Mouse (Mus musculus): Measurements from ENCODE around the gene Mcoln1.

The Mcoln1 gene

DNA sequence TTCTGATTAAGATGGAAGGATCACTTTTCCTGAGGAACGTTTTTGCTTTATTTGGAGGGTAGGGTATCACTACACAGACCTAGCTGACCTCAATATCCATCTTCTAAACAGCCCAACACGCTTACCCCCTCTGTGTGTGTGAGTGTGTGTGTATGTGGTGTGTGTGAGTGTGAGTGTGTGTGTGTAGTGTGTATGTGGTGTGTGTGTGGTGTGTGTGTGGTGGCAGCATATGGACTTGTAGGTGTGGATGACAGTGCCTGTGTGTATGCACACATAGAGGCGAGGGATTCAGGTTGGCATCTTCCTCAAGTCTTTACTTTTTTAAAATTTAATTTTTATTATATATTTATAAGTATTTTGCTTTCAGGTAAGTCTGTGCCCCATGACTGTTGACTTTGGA, 1.7 kb upstream of the Mcoln1 start:
- DNase-seq (ENCODE audit: low spot score): no peak

DNA sequence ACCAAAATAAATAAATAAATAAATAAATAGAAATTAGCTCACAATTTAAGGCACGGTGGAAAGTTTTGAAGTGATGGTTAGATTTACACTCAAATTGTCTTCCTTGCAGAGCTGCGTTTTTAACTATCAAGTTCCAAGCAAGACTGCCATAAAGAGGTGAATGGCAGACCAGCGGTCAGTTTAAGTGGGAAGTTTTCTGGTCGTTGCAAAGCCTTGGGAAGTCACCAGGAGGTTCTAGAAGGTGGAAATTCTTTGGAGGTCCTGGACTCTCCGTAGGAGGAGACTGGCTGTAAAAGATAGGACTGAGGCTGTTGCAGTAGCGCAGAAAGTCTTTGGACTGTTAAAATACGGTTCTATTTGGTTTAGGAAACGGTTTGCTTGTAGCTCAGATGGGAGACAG, 506 bp upstream of the Mcoln1 start:
- DNase-seq (ENCODE audit: low spot score): no peak

- DNase-seq (ENCODE audit: low spot score): no peak
These were observed 2.0 kb downstream of the Mcoln1 start for GRCm38 (mm10) chr8:3502217-3502616.

DNA sequence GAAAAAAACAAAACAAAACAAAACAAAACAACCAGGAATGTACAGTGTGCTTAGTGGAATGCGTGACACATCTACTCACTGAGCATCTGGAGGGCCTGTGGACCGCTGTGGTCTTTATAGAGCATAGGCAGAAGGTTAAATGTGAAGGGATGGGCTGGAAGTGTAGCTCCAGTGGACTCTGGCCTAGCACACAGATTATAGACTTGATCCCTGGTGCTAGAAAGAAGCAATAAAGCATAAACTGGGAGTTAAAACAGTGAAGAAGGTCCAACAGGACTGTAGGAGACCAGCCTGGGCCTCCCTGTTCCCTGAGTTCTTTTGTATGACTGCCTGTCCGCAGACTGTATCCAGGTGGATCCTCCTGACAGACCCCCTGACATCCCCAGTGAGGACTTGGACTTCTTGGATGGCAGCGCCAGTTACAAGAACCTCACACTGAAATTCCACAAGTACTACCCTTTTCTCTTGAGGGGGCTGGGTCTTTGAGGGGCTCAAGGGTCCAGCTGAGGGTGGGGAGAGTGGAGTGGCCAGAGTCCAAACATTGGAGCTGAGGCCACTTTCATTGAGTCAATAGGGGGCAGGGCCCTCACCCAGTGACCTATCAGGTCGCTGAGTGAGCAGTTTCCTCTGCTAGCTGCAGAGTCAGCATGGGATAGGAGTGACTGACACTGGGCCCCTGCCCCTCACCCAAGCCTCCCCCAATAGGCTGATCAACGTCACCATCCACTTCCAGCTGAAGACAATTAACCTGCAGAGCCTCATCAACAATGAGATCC, 7.9 kb downstream of the Mcoln1 start:
- no peak for DNase-seq (ENCODE audit: low spot score)

DNA sequence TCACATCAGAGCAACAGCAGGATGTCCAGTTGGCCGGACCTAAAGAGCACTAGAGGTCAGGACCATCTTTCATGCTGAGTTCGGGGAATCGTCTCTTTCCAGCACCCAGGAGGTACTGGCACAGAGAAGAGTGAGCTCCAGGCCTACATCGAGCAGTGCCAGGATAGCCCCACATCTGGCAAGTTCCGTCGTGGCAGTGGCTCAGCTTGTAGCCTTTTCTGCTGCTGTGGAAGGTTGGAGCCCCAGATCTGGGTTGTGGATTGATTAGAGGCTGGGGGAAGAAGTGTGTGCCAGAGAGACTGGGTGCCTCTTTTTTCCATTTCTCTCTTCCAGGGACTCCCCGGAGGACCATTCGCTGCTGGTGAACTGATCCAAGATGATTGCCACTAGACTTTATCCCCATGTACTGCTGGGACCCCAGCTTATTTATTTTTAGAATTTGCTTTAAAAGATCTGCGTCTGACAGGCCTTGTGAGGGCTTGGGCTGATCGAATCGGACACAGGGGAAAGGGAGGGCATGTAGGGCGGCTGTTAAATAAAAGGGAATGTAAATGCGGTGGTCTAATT, 14.5 kb downstream of the Mcoln1 start:
- no peak for DNase-seq (ENCODE audit: low spot score)

GRCm38 (mm10) chr8:3515260-3515671, 15.0 kb downstream of the Mcoln1 start, which contains the start of gene Pnpla6:
Gene Pnpla6, plus strand, starts transcription at chr8:3515384.
- peak; percentile 92 for DNase-seq (ENCODE audit: low spot score)

- peak; percentile 41 for DNase-seq (ENCODE audit: low spot score)
These were observed 15.6 kb downstream of the Mcoln1 start for GRCm38 (mm10) chr8:3515771-3516417.

- peak; percentile 96 for DNase-seq (ENCODE audit: low spot score)
These were observed 16.3 kb downstream of the Mcoln1 start for GRCm38 (mm10) chr8:3516450-3517116.

DNA sequence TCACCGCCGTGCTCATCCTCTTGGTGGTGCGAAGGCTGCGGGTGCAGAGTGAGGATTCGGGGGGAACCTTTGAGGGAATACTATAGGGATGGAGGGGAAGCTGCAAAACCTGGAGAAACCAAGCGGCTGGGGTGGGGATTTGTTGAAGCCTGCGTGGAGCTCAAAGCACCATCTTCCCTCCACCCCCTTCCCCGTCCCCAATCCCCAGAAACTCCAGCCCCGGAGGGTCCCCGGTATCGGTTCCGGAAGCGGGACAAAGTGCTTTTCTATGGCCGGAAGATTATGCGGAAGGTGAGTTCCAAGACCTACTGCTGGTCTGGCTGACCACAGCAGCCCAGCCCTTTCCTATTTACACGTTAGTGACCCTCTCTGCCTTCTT, 16.8 kb downstream of the Mcoln1 start:
- DNase-seq (ENCODE audit: low spot score): peak; percentile 23

- DNase-seq (ENCODE audit: low spot score): no peak
These were observed 21.9 kb downstream of the Mcoln1 start for GRCm38 (mm10) chr8:3522007-3522697.

GRCm38 (mm10) chr8:3530816-3531215, 30.6 kb downstream of the Mcoln1 start:
- DNase-seq (ENCODE audit: low spot score): no peak

GRCm38 (mm10) chr8:3531936-3532335, 31.7 kb downstream of the Mcoln1 start:
- DNase-seq (ENCODE audit: low spot score): no peak

- no peak for DNase-seq (ENCODE audit: low spot score)
These were observed 36.0 kb downstream of the Mcoln1 start for GRCm38 (mm10) chr8:3536053-3536841.

- no peak for DNase-seq (ENCODE audit: low spot score)
These were observed 36.7 kb downstream of the Mcoln1 start for GRCm38 (mm10) chr8:3536940-3537339.

DNA sequence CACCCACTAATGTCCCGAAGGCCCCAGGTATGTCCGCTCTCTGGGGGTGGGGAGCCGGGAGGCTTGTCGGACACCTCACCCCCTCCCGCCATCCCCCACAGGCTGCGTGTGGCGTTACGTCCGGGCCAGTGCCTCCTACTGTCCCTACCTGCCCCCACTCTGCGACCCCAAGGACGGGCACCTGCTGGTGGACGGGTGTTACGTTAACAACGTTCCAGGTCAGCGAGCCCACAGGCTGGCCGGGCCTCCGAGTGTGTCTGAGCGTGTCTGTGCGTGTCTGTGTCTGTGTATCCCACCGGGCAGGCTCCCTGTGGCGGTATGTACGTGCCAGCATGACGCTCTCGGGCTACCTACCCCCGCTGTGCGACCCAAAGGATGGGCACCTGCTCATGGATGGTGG, 37.4 kb downstream of the Mcoln1 start:
- DNase-seq (ENCODE audit: low spot score): no peak

GRCm38 (mm10) chr8:3539146-3539545, 38.9 kb downstream of the Mcoln1 start:
- no peak for DNase-seq (ENCODE audit: low spot score)

GRCm38 (mm10) chr8:3540076-3540475, 39.8 kb downstream of the Mcoln1 start:
- no peak for DNase-seq (ENCODE audit: low spot score)

GRCm38 (mm10) chr8:3546511-3546910, 46.3 kb downstream of the Mcoln1 start:
- no peak for DNase-seq (ENCODE audit: low spot score)

- DNase-seq (ENCODE audit: low spot score): no peak
These were observed 52.0 kb downstream of the Mcoln1 start for GRCm38 (mm10) chr8:3552240-3552639.

DNA sequence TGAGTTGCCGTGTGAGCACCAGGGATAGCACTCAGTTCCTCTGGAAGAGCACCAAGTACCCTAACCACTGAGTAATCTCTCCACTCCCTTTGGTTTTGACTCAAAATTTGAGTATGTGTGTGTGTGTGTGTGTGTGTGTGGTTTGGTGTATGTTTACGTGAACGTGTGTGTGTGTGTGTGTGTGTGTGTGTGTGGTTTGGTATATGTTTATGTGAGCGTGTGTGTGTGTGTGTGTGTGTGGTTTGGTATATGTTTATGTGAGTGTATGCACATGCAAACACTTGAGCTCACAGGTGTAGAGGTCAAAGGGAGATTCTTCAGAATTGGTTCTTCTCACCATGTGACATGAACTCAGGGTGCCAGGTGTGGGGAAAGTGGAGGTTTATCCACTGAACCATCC, 55.9 kb downstream of the Mcoln1 start:
- no peak for DNase-seq (ENCODE audit: low spot score)
